Mouse (Mus musculus): ENCODE data around the gene Irf2bp2.
"Not testable (repeated sequence)": the region's sequence is repeated elsewhere in the genome, so short reads cannot be mapped to it uniquely, and the experiment has no call there.

Irf2bp2 gene

GRCm38 (mm10) chr8:126602641-126603040, 8.9 kb upstream of the Irf2bp2 start:
- DNase-seq (ENCODE audit: extremely low read depth, low read depth) = no peak

DNA sequence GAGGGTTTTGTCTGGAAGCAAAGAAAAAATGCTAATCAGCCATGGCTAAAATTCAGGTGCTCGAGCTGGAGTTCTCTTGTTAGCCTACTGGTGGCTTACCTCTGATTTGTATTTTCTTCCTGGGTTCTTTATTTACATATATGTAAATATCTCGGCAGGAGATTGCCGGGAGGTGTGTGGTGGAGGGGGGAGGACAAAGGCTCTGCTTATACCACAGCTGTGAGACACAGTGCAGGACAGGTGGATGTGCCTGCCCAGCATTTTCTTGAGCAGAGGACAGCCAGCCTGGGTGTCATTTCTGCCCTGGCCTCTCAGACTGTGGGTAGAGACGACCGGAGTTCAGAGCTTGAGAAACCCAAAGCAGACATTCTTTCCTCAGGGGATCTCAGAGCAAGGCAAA, 7.5 kb upstream of the Irf2bp2 start:
- no peak for DNase-seq (ENCODE audit: extremely low read depth, low read depth)

- DNase-seq (ENCODE audit: extremely low read depth, low read depth) = no peak
These were observed 7.0 kb upstream of the Irf2bp2 start for GRCm38 (mm10) chr8:126600816-126601243.

GRCm38 (mm10) chr8:126600388-126600787, 6.6 kb upstream of the Irf2bp2 start:
- not testable (repeated sequence) for DNase-seq (ENCODE audit: extremely low read depth, low read depth)

- DNase-seq (ENCODE audit: extremely low read depth, low read depth) = no peak
These were observed 5.5 kb upstream of the Irf2bp2 start for GRCm38 (mm10) chr8:126599297-126599696.

DNA sequence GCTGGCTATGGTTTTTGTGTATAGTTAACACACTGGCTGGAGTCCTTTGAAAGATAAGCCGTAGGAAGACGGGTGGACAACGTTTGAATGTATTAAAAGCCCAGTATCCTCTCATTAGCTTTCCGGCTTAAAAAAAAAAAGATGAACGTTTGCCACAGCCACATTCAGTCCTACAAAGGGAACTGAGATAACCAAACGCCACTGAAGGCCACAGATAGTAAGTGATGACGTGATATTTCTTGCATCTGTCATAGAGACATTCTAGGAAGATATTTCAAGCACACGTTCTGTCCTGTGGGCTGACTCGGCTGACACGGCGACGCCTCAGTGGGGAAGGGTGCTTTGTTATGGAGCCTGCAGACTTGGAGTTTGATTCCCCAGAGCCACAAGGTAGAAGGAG, 4.4 kb upstream of the Irf2bp2 start:
- peak; percentile 98 for DNase-seq (ENCODE audit: extremely low read depth, low read depth)

DNA sequence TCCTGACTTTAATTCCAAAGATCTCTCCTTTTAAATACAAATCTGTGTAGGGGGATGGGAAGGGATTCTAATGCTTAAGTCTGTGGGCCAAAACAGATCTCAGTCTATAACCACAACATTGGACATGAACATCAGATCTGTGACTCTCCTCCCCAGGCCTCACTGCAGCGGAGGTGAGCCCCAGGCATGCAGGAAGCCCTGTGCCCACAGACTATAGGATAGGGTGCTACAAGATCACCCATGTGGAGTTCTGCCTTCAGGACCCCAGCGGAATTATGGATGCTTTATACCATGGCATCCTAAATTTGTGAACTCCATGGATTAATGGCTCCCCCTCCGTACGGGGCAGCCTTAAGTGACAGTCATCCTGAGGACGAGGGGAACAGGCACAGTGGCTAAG, 2.9 kb upstream of the Irf2bp2 start:
- DNase-seq (ENCODE audit: extremely low read depth, low read depth) = no peak

DNA sequence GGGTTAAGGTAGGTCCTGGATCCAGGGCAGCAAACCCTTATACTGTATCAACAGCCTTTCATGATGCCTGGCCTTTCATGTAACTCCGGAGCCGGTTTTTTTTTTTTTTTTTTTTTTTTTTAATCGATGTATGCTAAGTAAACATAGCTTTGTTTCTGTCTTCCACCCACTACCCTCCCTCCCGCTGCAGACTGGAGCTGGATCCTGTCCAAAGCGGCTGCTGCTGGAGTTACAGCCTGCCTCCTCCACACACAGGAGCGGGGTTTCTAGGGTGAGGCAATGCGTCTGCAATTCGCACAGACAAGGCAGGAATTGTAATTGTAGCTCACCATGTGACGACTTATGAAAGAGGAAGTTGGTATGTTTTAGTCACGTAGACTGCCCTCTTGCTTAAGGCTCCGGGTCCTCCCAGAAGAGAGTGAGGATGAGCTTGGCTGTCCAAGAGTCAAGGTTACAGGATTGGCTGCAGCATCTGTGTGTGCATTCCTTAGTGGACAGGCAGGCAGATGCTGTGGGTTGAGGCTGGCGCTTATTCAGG, 2.4 kb upstream of the Irf2bp2 start:
- DNase-seq (ENCODE audit: extremely low read depth, low read depth) = peak; percentile 98

- no peak for DNase-seq (ENCODE audit: extremely low read depth, low read depth)
These were observed 1.6 kb upstream of the Irf2bp2 start for GRCm38 (mm10) chr8:126595204-126596061.

GRCm38 (mm10) chr8:126594481-126595000, 755 bp upstream of the Irf2bp2 start:
- DNase-seq (ENCODE audit: extremely low read depth, low read depth) = peak; percentile 92

- DNase-seq (ENCODE audit: extremely low read depth, low read depth) = no peak
These were observed 815 bp downstream of the Irf2bp2 start for GRCm38 (mm10) chr8:126592771-126593571.

GRCm38 (mm10) chr8:126592381-126592770, 1.4 kb downstream of the Irf2bp2 start:
- DNase-seq (ENCODE audit: extremely low read depth, low read depth) = no peak

DNA sequence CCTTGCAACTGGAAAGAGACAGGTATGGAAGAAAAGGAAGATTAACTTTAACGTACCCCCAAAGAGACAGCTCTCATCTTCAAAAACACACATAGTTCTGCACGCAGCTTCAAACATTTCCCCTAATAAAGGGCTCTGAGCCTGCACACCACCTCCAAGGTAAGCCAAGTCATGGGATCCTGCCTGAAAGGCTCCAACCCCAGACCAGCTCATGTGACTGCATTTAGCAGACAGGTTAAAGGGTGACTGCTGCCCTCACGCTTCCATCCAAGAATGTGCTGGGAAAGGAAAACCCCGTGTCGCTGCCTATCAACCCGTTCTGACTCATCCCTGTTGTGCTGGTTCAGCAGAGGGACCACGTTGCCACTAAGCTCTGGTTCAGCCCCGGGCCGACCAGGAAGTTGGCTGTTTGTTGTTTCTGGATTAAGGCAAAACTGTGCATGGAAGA, 1.9 kb downstream of the Irf2bp2 start:
- no peak for DNase-seq (ENCODE audit: extremely low read depth, low read depth)

- DNase-seq (ENCODE audit: extremely low read depth, low read depth) = no peak
These were observed 2.5 kb downstream of the Irf2bp2 start for GRCm38 (mm10) chr8:126591141-126591820.

GRCm38 (mm10) chr8:126590599-126590998, 3.2 kb downstream of the Irf2bp2 start:
- no peak for DNase-seq (ENCODE audit: extremely low read depth, low read depth)

GRCm38 (mm10) chr8:126590024-126590529, 3.7 kb downstream of the Irf2bp2 start:
- no peak for DNase-seq (ENCODE audit: extremely low read depth, low read depth)

DNA sequence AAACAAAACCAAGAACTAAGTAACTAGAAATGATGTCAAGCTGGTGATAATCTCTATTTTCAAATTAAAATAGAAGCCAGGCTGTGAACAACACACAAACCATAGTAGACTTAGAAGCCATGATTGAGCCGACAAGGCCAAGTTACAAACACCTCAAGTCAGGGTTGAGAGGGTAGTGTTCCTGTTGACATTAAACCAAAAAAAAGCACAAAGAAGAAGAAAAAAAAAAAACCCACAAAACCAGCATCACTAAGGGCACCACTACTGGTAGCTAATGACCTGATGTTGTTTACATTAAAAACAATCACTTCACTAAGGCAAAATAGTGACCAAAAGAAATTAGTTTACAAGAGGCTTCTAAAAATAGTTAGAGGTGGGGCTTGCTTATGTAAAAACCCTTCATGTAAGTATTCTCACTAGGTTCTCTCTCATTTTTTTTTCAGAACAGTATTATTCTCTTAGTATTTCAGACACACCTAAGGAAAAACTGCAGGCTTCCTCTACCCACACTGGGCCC, 4.2 kb downstream of the Irf2bp2 start:
- no peak for DNase-seq (ENCODE audit: extremely low read depth, low read depth)

GRCm38 (mm10) chr8:126588636-126589506, 4.9 kb downstream of the Irf2bp2 start:
- no peak for DNase-seq (ENCODE audit: extremely low read depth, low read depth)

GRCm38 (mm10) chr8:126587836-126588503, 5.8 kb downstream of the Irf2bp2 start:
- no peak for DNase-seq (ENCODE audit: extremely low read depth, low read depth)
